Mouse (Mus musculus) bone marrow, adult 2 months (tissue): ENCODE results near the gene Magoh. TPM values are rescaled to one million over a fixed set of nuclear protein-coding genes. Genes with fewer than 3 reads are reported as not detected.

ENCODE experiments used
- H3K27ac ChIP-seq: fragments of 200-500 bp; 2 replicates; pipeline ENCODE4 v1.5.1; 2012; ENCODE audit warnings: low read depth, mild to moderate bottlenecking, control low read depth, inconsistent platforms, low read length; ENCODE audit not compliant: control insufficient read depth, poor library complexity, insufficient read depth
- H3K4me1 ChIP-seq: fragments of 200-500 bp; 2 replicates; pipeline ENCODE4 v1.6.1; 2011; ENCODE audit warnings: low read length; ENCODE audit not compliant: control insufficient read depth, insufficient read depth
- H3K4me3 ChIP-seq: fragments of 200-500 bp; replicated peaks from 2 replicates; pipeline ENCODE3; 2011; ENCODE audit warnings: mild to moderate bottlenecking, low read depth, low read length, control low read depth; ENCODE audit not compliant: control insufficient read depth
- CTCF ChIP-seq: fragments of 200-500 bp; IDR thresholded peaks from 2 replicates; pipeline ENCODE4 v1.5.1; 2011; ENCODE audit warnings: low read length, control low read depth; ENCODE audit not compliant: control insufficient read depth, insufficient read depth
- POLR2A ChIP-seq: fragments of 200-500 bp; IDR thresholded peaks from 2 replicates; pipeline ENCODE4 v1.6.1; 2011; ENCODE audit warnings: low read depth, mild to moderate bottlenecking, control low read depth, low read length, borderline replicate concordance; ENCODE audit not compliant: control insufficient read depth
- WGBS: fragments of 180-500 bp; shearing (Covaris S2); methylation state at CpG from one replicate; pipeline ENCODE4 v1.1.7; 2018; 5-methylcytosine and 5-hydroxymethylcytosine counted together
- polyA plus RNA-seq: library from polyadenylated mRNA; stranded (reverse); fragments of >200 nt; gene quantifications from 2 replicates; pipeline ENCODE4 v1.2.4, GENCODE M21; 2011; ENCODE audit warnings: low replicate concordance; ENCODE audit not compliant: missing spikeins, insufficient read depth, insufficient read length

Magoh gene
- polyA plus RNA-seq, 1 experiment: 105 TPM

DNA sequence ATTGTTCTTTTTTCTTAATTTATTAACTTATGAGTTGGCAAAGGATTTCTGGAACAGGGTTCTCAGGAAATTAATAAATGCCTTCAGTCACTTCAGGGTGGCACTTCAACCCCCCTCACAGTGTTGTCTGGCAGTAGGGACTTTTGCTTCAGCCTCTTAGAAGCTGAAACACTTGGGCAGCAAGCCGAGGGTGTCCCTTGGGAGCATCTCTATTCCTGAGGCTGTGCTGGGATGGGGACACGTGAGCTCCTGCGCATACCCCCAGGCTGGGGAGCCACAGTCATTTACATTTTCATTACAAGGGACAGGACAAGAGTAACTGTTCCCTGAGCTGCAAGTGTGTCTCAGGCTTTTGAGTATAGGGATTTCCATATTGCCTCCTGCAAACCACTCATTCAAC, 41.6 kb upstream of the Magoh start:
- no peak overlapping the region for H3K27ac ChIP-seq
- no peaks in the 10 kb centered on the region for H3K4me1 ChIP-seq
- no peak for TF ChIP-seq CTCF
- TF ChIP-seq POLR2A: no peak
- WGBS: 92% methylated on average over 3 of the region's 3 CpGs
- no peak overlapping the region for H3K4me3 ChIP-seq

DNA sequence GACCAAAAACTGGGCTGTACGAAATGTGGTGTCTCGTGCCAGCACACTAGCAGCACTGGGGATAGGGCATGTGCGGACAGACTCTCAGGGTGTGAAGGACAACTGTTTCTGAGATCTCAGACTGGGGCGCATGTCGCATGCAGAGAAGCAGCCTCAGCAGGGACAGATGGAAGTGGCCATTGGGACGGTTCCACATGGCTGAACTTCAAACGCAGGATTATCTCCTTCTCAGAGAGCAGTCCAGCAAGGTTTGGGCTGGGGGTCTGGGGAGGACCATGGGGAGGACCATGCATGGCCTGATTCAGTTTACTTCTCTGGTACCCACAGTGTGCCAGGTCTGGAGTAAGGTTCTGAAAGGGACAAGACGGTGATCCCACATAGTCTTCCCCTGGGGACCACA, 35.9 kb upstream of the Magoh start:
- WGBS: 88% methylated on average over 8 of the region's 8 CpGs
- Histone ChIP-seq H3K4me3 (no peak overlapping the region), H3K27ac (no peak overlapping the region), H3K4me1 (no peaks in the 10 kb centered on the region)
- no peak for TF ChIP-seq CTCF
- no peak for TF ChIP-seq POLR2A

DNA sequence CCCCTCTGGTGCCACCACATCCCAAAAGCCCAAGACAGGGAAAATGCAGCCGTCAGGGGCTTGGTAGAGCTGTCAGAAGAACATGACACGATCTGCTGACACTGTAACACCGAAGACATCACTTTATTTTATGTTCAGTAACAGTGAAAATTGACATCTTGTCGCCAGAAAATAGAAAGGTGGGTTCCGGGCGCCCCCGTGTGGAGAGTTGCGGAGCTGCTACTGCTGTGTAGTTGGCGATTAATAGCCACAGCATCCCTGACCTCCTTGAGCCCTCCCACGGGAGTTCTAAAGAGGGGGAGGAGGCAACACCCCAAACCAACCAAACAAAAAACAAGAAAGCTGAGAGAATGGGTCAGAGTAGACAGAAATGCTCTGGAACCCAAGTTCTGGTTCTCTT, 34.6 kb upstream of the Magoh start:
- under 1% methylated on average over 10 of the region's 10 CpGs for WGBS
- no peak overlapping the region for H3K27ac ChIP-seq
- H3K4me3 ChIP-seq: no peak overlapping the region
- TF ChIP-seq CTCF (peak; percentile 81), POLR2A (no peak)
- H3K4me1 ChIP-seq: no peaks in the 10 kb centered on the region

DNA sequence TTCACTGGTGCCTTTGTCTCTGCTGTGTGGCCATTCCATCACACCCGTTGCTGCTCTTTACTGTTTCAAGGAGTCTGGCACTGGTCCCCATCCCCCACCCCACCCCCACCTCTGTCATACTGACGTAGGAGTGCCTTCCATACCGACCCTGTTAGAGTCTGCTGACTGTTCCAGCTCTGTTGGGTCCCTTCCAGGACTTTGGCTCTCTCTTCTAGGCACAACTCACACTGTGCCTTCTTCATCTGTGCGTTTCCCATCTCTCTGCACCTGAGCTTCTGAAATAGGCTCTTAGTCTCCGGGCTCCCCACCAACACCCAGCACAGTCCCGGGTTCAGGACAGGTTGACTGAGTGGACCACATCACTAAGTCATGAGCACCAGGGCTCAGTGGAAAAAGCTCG, 32.8 kb upstream of the Magoh start:
- Histone ChIP-seq H3K4me1 (no peaks in the 10 kb centered on the region), H3K27ac (no peak overlapping the region), H3K4me3 (no peak overlapping the region)
- 84% methylated on average over 7 of the region's 7 CpGs for whole genome bisulfite sequencing
- TF ChIP-seq POLR2A (no peak), CTCF (no peak)

DNA sequence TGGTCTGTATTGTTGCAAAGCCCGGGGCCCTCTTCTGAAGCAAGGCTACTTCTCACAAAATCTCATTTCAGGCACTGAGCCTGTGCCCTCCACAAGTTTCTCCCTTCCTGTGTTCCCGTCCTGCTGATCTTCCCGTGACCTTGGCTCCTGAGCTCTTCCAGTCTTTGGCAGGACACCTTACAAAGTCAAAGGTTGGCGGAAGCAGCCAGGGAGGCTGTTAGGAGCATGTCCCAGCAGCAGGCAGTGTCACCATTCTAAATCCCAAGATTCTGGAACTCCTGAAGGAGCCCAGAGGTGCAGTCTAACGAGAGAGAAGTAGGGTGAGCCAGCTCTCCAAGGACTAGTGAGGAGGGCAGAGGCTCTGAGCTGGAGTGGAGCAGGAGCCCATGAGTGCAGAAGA, 31.0 kb upstream of the Magoh start:
- no peak for TF ChIP-seq POLR2A
- TF ChIP-seq CTCF: no peak
- 86% methylated on average over 5 of the region's 5 CpGs for WGBS
- Histone ChIP-seq H3K27ac (no peak overlapping the region), H3K4me1 (no peaks in the 10 kb centered on the region), H3K4me3 (no peak overlapping the region)

DNA sequence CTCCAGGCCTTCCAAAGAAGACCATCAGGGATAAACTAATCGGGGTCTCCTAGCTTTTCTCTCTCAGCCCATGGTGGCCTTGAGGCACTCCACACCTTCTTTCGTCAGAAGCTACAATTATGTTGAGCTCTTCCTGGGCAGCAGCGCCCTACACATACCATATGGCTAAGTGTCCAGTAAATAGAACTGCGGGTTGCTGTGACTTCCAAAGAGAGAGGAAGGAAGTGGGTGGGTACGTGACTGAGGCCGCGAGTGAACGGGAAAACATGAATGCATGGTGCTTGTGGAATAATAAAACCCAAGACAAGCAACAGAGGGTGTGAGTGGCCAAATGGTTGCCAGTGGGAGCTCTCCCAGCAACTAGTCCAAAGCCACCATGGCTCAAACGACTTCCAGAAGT, 29.9 kb upstream of the Magoh start:
- WGBS: 45% methylated on average over 9 of the region's 9 CpGs
- Histone ChIP-seq H3K4me3 (no peak overlapping the region), H3K4me1 (no peaks in the 10 kb centered on the region), H3K27ac (no peak overlapping the region)
- TF ChIP-seq CTCF: no peak
- TF ChIP-seq POLR2A: no peak

DNA sequence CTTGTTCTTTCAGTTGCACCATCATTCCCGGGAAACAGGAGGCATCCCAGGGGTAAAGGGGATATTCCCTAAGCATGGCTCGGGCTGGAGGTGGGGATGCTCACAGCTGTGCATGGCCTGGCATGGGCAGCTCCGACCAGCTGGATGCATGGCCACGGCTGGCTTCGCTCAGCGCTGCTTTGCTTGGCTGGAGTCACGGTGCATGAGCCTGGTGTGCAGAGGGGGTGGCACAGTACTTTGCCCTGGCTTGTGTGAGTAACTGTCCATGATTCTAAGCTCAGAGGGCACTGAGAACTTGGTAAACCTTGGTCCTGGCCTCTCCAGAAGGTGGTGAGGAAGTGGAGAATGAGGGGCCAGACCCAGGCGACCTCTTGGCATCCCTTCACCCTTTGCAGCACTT, 29.5 kb upstream of the Magoh start:
- no peak overlapping the region for H3K27ac ChIP-seq
- TF ChIP-seq POLR2A (no peak), CTCF (no peak)
- 82% methylated on average over 8 of the region's 8 CpGs for WGBS
- no peaks in the 10 kb centered on the region for H3K4me1 ChIP-seq
- H3K4me3 ChIP-seq: no peak overlapping the region

DNA sequence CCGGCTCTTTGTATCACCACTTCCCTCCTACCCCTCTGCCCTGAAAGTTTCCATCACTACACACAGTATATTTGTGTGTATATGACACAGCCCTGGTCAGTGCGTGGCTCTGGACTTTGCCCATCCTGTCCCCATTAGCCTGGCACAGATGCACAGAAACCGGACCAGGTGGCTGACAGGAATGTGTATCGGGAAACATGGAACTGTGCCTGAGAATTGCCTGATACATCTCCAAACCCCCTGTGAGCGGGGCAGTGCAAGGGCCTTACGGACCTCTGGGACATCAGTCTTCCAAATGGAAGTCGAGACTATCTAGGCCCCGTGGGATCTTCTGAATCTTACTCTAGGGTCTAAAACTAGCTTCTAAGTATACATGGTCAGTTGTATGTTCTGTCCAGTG, 26.2 kb upstream of the Magoh start:
- H3K4me3 ChIP-seq: no peak overlapping the region
- no peaks in the 10 kb centered on the region for H3K4me1 ChIP-seq
- TF ChIP-seq CTCF (no peak), POLR2A (no peak)
- no peak overlapping the region for H3K27ac ChIP-seq
- 86% methylated on average over 8 of the region's 8 CpGs for WGBS

DNA sequence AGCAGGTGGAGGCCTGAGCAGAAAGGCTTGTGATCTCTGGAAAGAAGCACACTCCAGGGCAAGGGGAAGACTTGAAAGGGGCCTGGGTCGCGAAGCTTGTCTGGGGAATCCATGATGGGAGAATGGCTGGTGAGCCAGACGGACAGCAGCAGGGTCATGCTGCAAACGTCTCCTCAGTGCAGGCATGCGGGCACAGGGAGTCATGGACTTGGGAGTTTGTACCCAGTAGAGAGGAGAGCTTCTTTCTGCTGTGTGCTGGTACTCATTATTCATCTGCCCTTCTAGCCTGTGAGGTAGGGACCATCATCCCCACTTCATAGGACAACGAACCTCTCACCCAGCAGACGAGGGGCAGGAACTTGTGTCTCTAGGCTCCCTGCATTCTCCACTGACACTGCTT, 25.7 kb upstream of the Magoh start:
- Histone ChIP-seq H3K4me1 (no peaks in the 10 kb centered on the region), H3K4me3 (no peak overlapping the region), H3K27ac (no peak overlapping the region)
- no peak for TF ChIP-seq POLR2A
- TF ChIP-seq CTCF: no peak
- 89% methylated on average over 7 of the region's 7 CpGs for WGBS
